Mouse (Mus musculus) spleen, adult 2 months (tissue): ENCODE data around the gene Pcf11. TPM values are rescaled to one million over a fixed set of nuclear protein-coding genes. Genes with fewer than 3 reads are reported as not detected.

Source experiments
- DNase-seq, 2 experiments: peaks; one replicate each; pipeline versions ENCODE4 v3.0.0 to v3.0.0-alpha.2; 2012 to 2021; ENCODE audit warnings: low spot score in 2 of 2, low read depth in 1 of 2
- H3K27ac ChIP-seq: fragments of 200-500 bp; 2 replicates; pipeline ENCODE4 v1.5.1; 2012; ENCODE audit warnings: low read length, inconsistent platforms; ENCODE audit not compliant: insufficient read depth
- H3K27me3 ChIP-seq: fragments of 200-500 bp; 2 replicates; pipeline ENCODE4 v1.6.1; 2012; ENCODE audit warnings: mild to moderate bottlenecking, moderate library complexity, low read length, inconsistent platforms; ENCODE audit not compliant: control insufficient read depth, insufficient read depth
- H3K36me3 ChIP-seq: fragments of 200-500 bp; 2 replicates; pipeline ENCODE4 v1.6.1; 2012; ENCODE audit warnings: mild to moderate bottlenecking, low read length, inconsistent platforms; ENCODE audit not compliant: control insufficient read depth, insufficient read depth
- H3K4me1 ChIP-seq: fragments of 200-500 bp; 2 replicates; pipeline ENCODE4 v1.6.1; 2011; ENCODE audit warnings: inconsistent platforms; ENCODE audit not compliant: control insufficient read depth, insufficient read depth, insufficient read length
- H3K4me3 ChIP-seq: fragments of 200-500 bp; 2 replicates; pipeline ENCODE4 v1.5.1; 2011; ENCODE audit warnings: mild to moderate bottlenecking, inconsistent platforms; ENCODE audit not compliant: insufficient read depth, insufficient read length; ENCODE audit errors: extremely low read depth
- CTCF ChIP-seq: fragments of 200-500 bp; IDR thresholded peaks from 2 replicates; pipeline ENCODE4 v1.5.1; 2011; ENCODE audit warnings: mild to moderate bottlenecking, inconsistent platforms; ENCODE audit not compliant: insufficient read depth, insufficient read length, insufficient replicate concordance; ENCODE audit errors: extremely low read depth
- POLR2A ChIP-seq: fragments of 200-500 bp; IDR thresholded peaks from 2 replicates; pipeline ENCODE4 v1.6.1; 2011; ENCODE audit warnings: low read depth, low read length, inconsistent platforms
- WGBS: fragments of 180-500 bp; shearing (Covaris S2); methylation state at CpG from one replicate; pipeline ENCODE4 v1.1.7; 2018; 5-methylcytosine and 5-hydroxymethylcytosine counted together
- polyA plus RNA-seq: library from polyadenylated mRNA; depleted of rRNA; stranded (reverse); fragments of >200 nt; gene quantifications from 2 replicates; pipeline ENCODE4 v1.2.3, GENCODE M21; 2012

Pcf11 gene
- polyA plus RNA-seq, 1 experiment = 18.0 TPM

- under 1% methylated on average over 29 of the region's 29 CpGs for WGBS
- TF ChIP-seq CTCF (no peak), POLR2A (no peak)
- H3K27ac ChIP-seq = peak overlapping the region; percentile 91
- H3K36me3 ChIP-seq = peaks cover 3% of the 10 kb centered on the region
- no peaks in the 10 kb centered on the region for H3K27me3 ChIP-seq
- peak overlapping the region; percentile 99 for H3K4me3 ChIP-seq
- DNase-seq = peak; percentile 28 to 54
- H3K4me1 ChIP-seq = peaks cover 4% of the 10 kb centered on the region; the same call in 1 of the 2 replicates
Measured at GRCm38 (mm10) chr7:92668791-92669506, 785 bp downstream of the Pcf11 start.

- 84% methylated on average over 7 of the region's 7 CpGs for WGBS
- peaks cover 11% of the 10 kb centered on the region for H3K36me3 ChIP-seq
- no peak overlapping the region for H3K27ac ChIP-seq
- H3K4me1 ChIP-seq = peaks cover 4% of the 10 kb centered on the region; the same call in 1 of the 2 replicates
- no peak for TF ChIP-seq POLR2A
- TF ChIP-seq CTCF = no peak
- no peak overlapping the region for H3K4me3 ChIP-seq
- DNase-seq = no peak
- no peaks in the 10 kb centered on the region for H3K27me3 ChIP-seq
Measured at GRCm38 (mm10) chr7:92666274-92666820, 3.4 kb downstream of the Pcf11 start.

- 96% methylated on average over 5 of the region's 5 CpGs for WGBS
- no peak for DNase-seq
- H3K36me3 ChIP-seq = peaks cover 44% of the 10 kb centered on the region
- no peak overlapping the region for H3K4me3 ChIP-seq
- no peak overlapping the region for H3K27ac ChIP-seq
- TF ChIP-seq POLR2A (no peak), CTCF (no peak)
- H3K27me3 ChIP-seq = no peaks in the 10 kb centered on the region
- no peaks in the 10 kb centered on the region for H3K4me1 ChIP-seq
Measured at GRCm38 (mm10) chr7:92658050-92658449, 11.7 kb downstream of the Pcf11 start.

GRCm38 (mm10) chr7:92656386-92656785 is 13.3 kb downstream of the Pcf11 start:
- Histone ChIP-seq H3K27me3 (no peaks in the 10 kb centered on the region), H3K27ac (no peak overlapping the region), H3K4me3 (no peak overlapping the region), H3K4me1 (no peaks in the 10 kb centered on the region), H3K36me3 (peaks cover 42% of the 10 kb centered on the region)
- no peak for DNase-seq
- WGBS = 93% methylated on average over 2 of the region's 2 CpGs
- no peak for TF ChIP-seq POLR2A
- no peak for TF ChIP-seq CTCF

GRCm38 (mm10) chr7:92653329-92653728 is 16.4 kb downstream of the Pcf11 start:
- TF ChIP-seq CTCF = no peak
- no peak for TF ChIP-seq POLR2A
- 64% methylated on average over 1 of the region's 1 CpGs for WGBS
- H3K4me3 ChIP-seq = no peak overlapping the region
- no peak for DNase-seq
- no peaks in the 10 kb centered on the region for H3K27me3 ChIP-seq
- no peak overlapping the region for H3K27ac ChIP-seq
- peaks cover 31% of the 10 kb centered on the region for H3K36me3 ChIP-seq
- no peaks in the 10 kb centered on the region for H3K4me1 ChIP-seq

GRCm38 (mm10) chr7:92647790-92648189 is 21.9 kb downstream of the Pcf11 start:
- no peaks in the 10 kb centered on the region for H3K27me3 ChIP-seq
- H3K4me1 ChIP-seq = no peaks in the 10 kb centered on the region
- H3K27ac ChIP-seq = no peak overlapping the region
- 91% methylated on average over 7 of the region's 7 CpGs for WGBS
- peaks cover 23% of the 10 kb centered on the region for H3K36me3 ChIP-seq
- no peak overlapping the region for H3K4me3 ChIP-seq
- no peak for DNase-seq
- TF ChIP-seq POLR2A (no peak), CTCF (no peak)

- Histone ChIP-seq H3K4me3 (no peak overlapping the region), H3K4me1 (no peaks in the 10 kb centered on the region), H3K36me3 (peaks cover 14% of the 10 kb centered on the region), H3K27me3 (no peaks in the 10 kb centered on the region), H3K27ac (no peak overlapping the region)
- DNase-seq = no peak
- TF ChIP-seq POLR2A = no peak
- no peak for TF ChIP-seq CTCF
Measured at GRCm38 (mm10) chr7:92642358-92642757, 27.4 kb downstream of the Pcf11 start.
